Mouse (Mus musculus) G1E (cell line): ENCODE data around the gene Stard3.

Experiments used
- CTCF ChIP-seq: IDR thresholded peaks from 2 replicates; pipeline ENCODE4 v1.5.1; 2012; ENCODE audit warnings: low read depth, low read length, inconsistent platforms, mixed read lengths
- GATA1 ChIP-seq: IDR thresholded peaks from 2 replicates; pipeline ENCODE4 v1.6.1; 2012; ENCODE audit warnings: borderline replicate concordance, low read length, inconsistent platforms, mixed read lengths
- POLR2AphosphoS5 ChIP-seq: IDR thresholded peaks from 2 replicates; pipeline ENCODE4 v1.6.1; 2012; ENCODE audit warnings: low read depth, low read length, inconsistent platforms; ENCODE audit not compliant: insufficient replicate concordance
- TAL1 ChIP-seq: conservative IDR thresholded peaks from 2 replicates; pipeline ENCODE4 v1.6.1; 2012; ENCODE audit warnings: low read depth, low read length, inconsistent platforms, mixed read lengths

GRCm38 (mm10) chr11:98327136-98328030, 30.8 kb upstream of the Stard3 start:
- TF ChIP-seq CTCF (no peak), POLR2AphosphoS5 (no peak), GATA1 (no peak), TAL1 (no peak)
